Mouse (Mus musculus) E14TG2a.4 (cell line): ENCODE data around the gene Fbxo28.

Experiments
- CTCF ChIP-seq: conservative IDR thresholded peaks from 2 replicates; pipeline ENCODE4 v1.5.1; 2014; ENCODE audit warnings: low read length
- NANOG ChIP-seq: IDR thresholded peaks from 2 replicates; pipeline ENCODE4 v1.6.1; 2014; ENCODE audit warnings: borderline replicate concordance, low read length, mixed read lengths
- POU5F1 ChIP-seq: IDR thresholded peaks from 2 replicates; pipeline ENCODE4 v1.6.1; 2014; ENCODE audit warnings: low read length, borderline replicate concordance

DNA sequence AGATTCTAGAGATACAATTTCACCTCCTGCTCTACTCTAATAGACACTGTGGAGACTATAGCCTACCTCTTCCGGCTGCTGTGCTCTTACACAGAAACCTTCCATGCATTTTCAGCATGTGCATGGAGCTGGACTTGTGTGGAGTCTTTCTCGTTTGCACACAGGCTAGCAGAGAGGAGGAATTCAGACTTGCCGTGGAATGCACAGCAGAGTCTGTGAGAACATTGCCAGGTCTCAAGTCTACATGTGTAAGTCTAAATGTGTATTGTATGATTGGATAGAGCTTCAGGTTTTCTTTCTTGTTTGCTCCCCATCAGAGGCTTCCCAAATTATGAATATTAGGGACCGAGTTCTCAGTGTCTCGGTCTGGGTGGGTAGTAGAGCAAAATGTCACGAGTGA, 44.6 kb downstream of the Fbxo28 start:
- TF ChIP-seq CTCF (no peak), POU5F1 (no peak), NANOG (no peak)
